Mouse (Mus musculus) fibroblast of lung, adult 2 months (primary cell): Measurements from ENCODE around the gene Fam184a.

Experiments
- DNase-seq: peaks from one replicate; pipeline ENCODE4 v3.0.0-alpha.2; 2011; ENCODE audit warnings: low read depth

Fam184a gene

DNA sequence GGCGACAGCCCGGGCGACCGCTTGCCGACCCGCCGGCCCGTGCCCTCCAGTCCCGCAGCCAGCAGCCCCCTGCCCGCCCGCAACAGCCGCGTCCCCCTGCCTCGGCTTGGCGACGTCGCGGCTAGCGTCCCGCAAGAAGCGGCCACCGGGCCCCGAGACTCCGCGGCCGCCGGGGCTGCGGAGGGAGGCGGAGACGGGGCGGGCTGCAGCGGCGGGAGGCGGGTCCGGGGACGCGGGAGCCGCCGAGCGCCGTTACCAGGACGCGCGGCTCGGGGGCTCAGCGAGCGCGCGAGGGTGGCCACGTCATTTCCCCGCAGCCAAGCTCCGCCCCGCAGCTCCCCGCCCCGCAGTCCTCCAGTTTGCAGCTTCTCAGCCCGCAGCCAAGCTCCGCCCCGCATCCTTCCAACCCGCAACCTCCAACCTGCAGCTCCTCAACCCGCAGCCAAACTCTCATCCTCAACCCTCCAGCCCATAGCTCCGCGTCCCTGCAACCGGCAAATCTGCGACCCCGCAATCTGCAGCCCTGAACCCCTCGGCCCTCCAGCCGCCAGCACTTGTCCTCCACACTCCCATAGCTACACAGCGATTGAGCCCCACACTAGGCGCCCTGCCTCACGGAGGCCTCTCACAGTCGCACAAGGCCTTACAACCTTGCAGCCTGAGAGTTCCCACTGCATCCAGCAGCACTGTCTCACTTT, at the start of gene Fam184a:
Fam184a (minus strand) TSS at position 169 of the 698 bp plus-strand sequence.
- no peak for DNase-seq

DNA sequence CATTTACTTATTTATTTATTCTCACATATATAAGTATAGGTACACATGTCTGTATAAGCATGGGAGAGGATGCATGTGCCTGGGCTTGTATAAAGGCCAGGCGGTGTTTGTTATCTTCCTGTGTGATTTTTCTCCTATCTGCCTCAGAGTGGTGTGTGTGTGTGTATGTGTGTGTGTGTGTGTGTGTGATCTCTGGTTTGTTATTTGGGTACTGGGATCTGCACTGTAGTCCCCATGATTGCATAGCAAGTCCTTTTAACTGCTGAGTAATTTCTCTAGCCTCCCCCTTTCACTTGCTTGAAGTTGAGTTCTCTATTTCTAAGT, 45.3 kb upstream of the Fam184a start:
- DNase-seq = no peak

DNA sequence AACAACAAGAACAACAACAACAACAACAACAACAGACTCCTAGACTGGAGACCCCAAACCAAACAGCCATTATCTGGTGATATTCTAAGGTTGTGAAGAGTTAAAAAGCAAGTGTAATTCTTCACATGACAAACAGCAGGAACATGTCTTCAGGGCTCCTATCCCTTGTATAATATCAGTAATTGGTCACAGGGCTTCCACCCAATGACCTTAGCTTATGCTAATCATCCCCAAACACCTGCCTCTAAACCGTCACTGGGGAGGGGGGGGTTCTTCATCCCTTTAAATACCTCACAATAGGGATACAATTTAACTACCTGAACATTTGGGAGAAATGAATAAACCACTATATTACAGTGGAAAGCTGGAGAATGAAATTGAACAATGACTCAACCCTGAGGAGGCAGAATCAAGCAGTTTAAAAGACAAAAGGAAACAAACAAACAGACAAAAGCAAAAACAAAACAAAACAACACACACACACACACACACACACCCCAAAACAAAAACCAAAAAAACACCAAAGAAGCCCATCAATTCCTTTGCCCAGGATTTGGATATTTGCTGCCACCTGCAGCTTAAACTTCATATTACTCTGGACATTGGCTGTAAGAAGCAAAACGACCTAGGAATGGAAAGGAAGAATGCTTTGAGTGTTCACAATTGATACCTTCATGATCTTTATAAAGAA, 44.8 kb upstream of the Fam184a start:
- DNase-seq = peak; percentile 2

DNA sequence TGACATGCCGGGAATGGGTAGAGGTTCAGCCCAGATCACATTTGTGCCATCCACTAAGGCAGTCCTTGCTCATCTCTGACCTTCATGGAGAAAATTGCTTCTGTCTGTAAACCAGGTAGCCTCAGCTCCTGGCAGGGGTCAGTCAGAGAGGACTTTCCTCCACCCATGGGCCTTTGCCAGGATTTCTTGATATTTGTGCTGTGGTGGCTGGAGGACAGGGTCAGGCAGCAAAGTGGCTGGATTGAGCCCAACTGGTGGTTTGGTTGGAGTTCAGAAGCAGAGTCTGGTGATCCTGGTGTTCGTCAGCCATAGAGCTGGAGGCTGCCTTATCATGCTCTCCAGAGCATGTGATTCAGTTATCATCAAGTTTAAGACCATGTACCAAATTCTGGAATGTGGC, 40.4 kb upstream of the Fam184a start:
- no peak for DNase-seq

DNA sequence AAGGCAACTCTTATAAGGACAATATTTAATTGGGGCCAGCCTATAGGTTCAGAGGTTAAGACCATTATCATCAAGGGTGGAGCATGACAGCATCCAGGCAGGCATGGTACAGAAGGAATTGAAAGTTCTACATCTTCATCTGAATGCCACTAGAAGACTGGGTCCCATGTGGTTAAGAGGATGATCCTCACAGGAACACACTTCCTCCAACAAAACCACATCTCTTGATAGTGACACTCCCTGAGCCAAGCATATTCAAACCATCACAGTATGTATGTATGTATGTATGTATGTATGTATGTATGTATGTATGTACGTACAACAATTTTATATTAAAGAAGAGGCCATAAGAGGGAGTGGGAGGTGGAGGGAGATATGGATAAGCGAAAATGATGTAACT, 25.7 kb upstream of the Fam184a start:
- DNase-seq = no peak

DNA sequence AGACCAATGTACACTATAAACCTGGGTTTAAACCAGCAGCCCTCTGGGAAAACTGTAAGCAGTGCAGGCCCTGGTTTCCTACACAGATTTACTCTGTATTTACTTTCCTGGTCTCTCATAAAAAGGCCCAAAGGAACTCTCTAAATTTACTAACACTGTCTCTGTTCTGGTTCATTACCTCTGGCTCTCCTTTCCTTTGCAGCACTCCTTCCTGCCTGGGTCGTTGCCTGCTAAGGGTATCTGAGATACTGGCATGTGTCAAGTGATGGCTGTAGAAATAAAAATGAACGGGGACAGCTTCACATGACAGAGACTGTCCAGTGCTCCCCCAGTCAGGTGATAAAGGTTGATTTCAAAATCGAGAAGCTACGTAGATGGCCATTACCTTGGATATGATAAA, 21.8 kb upstream of the Fam184a start:
- no peak for DNase-seq

DNA sequence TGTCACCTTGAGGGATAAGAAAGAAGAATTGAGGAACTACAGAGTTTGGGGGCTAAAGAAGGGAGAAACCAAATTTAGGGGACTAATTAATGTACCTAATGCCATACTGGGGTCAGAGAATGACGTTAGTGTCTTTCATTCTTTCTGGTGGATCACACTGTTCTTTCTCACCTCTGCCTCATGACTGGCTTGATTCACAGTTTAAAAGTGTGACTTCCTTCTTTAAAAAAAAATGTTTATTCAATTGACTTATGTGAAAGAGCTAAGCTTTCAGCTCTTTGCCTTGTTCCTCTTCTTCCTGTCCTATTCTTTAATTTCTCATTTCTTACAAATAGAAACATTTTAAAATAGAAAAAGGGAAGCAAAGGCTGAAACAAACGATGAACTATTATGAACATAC, 20.6 kb upstream of the Fam184a start:
- no peak for DNase-seq

DNA sequence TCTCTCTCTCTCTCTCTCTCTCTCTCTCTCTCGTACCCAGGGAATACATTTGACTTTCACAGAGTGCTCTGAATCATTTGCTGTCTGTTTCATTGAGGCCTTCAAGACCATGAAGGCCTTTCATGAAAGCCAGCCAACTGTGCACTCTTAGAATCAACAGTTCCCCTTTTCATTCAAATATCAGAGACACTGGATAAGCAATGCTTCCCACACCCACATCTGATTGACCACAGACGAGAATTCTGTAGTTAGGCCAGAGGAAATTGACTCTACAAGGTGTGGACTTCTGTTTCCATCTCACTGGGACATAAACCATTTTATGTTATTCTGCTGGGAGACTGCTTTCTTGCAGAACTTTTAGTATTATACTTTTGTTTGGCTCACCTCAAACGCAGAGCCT, 17.8 kb upstream of the Fam184a start:
- no peak for DNase-seq

DNA sequence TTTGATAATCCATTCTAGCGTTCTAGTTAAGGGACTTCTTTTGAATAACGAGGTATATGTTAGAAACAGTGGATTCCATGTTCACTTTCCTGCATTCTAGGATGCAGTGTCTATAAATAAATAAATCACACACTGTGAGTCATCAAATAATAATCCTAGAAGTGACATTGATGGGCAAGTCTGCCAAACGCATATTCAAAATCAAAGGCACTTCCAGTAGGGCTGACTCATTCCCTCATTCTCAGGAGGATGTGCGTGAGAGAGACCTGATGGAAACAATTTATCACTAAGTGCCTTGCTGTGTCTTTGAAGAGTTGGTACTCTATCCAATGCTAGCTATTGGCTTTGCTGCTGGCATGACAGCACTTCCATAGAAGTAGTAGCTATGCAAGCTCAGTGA, 14.5 kb upstream of the Fam184a start:
- DNase-seq = no peak

DNA sequence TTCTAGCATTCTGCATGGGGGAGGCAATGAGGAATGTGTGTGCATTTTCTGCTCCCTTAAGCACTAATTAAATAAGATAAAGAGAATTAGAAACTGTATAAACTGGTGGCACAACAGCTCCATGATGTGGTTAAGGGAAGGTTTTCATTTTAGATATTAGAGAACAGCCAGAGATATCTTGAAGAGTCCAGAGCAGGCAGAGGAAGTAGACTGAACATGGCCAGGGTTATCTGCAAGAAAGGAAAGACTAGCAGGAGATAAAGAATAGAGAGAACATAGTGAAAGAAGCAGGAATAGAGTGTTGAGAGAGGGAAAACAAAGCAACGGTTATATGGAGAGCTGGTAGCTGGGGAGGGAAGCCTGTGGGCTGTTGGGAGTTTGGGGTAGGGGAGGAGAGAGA, 1.8 kb upstream of the Fam184a start:
- DNase-seq = no peak

DNA sequence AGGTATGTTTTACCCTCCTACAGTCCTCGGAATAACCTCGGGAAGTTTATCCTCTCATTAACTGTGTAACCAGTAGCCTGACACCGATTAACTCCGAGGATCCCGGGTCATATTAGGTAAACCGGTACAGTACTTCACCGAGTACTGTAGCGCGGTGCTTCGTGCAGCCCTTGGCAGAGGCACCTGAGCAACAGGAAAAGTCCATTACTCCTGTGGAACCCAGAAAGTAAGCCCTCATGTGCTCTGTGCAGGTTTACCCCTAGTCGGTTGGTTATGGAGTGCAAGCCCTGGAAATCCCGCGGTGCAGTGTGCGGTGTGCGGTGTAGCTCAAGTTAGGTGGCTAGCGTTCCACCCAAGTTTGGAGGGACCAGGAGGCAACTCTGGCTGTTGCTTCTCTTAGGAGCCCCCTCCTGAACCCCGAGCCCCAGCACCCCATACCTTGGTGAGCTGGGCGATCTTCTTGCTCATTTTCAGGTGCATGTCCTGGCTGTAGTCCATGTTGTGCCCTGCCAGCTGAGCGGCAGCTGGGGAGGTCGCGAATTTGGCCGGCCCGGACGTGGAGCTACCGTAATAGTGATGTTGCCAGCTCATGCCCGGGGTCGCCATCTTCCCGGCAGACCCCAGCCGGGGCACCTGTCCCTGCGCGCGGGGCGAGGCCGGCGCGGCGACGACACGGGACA, 508 bp downstream of the Fam184a start:
- no peak for DNase-seq

DNA sequence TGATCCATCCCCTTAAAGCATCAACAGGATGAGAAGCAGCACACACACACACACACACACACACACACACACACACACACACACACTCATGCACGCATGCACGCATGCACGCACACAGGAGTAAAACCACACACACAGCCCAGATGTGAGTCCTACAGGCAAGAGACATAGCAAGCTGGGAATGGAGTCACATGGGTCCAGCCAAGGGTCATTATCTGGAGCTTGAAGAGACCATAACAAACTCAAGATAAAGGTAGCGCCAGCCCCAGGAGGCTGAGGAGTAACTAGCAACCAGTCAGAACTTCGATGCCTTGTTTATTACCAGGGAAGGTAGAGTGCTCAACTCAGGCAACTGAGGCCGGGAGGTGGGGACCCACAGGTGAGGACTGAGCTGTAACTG, 4.9 kb downstream of the Fam184a start:
- no peak for DNase-seq

DNA sequence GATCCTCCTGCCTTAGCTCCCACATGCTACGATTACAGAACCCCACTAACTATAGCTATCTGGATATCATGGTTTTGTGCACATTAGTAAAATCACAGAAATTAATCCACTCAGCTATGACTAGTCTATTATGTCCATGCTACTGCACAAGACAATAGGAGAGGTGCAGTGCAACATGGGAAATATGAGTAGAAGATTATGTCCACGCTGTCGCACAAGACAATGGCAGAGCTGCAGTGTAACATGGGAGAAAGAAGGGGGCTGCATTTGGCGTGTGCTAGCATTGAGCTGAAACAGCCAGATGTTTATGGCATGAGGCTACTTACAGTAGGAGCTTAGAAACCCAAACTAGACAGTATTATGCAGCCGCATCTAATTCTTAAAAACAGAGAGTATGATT, 8.0 kb downstream of the Fam184a start:
- DNase-seq = no peak

DNA sequence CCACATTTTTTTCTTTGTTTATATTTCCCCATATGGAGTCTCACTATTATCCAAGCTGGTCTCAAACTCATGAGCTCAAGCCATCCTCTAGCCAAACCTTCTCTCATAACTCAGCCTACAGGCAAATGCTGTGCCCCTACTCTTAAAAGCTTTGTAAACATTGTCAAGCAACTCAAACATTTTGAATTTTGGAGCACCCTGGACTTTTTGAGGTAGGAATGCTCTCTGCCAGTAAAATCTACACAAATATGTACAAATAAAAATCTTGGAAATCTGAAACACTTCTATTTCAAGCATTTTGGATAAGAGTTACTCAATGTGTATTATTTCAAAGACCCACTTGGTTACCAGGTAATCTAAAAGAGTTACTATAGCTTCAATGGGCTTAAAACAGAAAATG, 10.9 kb downstream of the Fam184a start:
- DNase-seq = no peak

DNA sequence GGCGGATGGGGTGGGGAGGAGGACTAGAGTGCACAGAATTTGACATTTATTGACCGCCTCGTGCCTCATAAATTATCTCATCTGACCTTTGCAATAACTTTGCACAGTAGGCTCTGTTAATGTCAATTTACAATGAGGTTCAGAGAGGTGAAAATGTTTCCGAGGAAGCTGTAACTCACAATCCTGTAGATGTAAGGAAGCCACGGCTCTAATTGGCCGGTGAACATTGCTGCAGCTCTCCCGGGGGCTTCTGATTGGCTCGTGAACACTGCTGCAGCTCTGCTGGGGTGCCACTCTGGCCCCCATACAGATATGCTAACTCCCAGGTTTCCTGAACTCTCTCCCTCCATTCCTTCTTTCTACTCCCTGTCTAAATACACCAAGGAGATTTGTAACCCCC, 12.1 kb downstream of the Fam184a start:
- no peak for DNase-seq

DNA sequence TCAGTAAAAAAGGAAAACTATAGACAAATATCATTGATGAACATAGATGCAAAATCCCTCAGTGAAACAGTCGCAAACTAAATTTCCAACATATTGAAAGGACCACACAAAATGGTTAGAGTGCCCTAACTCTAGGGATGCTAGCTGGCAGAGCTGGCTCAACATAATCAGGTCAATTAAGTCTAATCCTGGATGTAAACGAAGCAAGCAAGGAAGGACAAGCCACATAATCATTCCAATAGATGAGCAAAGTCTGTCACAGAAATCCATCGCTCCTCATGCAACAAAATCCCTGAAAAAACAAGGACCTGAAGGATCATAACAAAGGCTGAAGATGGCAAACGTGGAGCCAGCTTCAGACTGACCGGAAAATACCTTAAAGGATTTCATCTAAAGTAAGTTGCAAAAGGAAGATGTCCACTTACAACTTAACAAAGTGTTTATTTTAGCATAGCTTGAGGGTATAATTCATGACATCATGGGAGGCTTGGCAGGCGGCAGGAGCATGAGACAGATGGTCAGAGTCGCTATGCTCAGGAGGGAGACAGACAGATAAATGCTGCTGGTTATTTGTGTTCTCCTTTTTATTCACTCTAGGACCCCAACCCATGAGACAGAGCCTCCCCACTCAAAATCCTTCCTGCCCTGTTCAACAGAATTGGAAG, 15.6 kb downstream of the Fam184a start:
- DNase-seq = no peak

DNA sequence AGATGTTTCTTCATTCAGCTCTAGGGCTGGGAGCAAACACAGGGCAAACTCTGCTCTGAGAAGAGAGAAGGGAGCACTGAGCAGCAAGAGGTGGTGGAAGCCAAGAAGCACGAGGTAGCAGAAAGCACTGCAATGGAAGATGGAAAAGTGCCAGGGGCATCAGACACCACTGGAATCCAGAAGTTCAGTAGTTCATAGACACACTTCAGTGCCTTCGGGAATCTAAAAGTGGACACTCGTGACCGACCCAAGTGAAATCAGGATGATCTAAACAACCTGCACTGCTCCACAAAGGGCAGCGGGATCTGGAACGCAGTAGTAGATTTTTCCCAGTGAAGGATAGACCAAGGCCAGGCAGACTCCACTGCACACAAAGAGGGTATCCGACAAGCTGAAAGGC, 18.6 kb downstream of the Fam184a start:
- no peak for DNase-seq

DNA sequence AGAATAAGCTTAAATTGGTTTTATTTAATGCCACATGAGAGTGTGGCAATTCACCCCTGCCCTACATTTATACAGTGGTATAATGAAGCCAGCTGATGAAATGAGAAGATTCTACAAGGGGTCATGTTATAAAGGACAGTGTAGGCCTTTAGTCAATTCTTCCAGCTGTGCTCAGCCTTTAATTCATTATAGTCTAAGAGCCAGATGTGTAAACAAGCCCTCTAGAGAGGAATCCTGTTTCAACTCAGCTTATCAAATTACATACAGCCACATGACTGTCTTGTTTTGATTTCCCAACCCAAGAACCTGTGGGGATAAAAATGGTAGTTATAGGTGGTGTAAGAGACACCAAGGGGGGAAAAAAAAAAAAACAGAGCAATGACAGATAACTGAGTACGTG, 22.0 kb downstream of the Fam184a start:
- DNase-seq = no peak

DNA sequence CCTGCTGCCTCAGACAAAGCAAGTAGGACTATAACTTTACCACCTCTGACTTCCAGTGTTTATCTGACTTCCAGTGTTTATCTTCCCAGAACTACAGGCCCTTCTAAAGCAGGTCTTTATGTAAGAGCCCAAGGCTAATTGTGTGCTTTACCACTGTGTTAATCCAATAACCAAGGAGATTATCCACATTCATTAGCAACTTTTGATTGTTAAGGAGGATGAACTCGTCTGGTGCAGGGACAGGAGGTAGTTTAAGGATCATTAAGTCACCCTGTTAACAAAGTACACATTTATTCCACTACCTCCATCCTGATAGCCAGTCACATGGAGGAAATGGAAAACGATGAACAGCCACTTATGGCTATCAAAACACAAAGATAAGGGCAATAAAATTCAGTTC, 25.6 kb downstream of the Fam184a start:
- no peak for DNase-seq

DNA sequence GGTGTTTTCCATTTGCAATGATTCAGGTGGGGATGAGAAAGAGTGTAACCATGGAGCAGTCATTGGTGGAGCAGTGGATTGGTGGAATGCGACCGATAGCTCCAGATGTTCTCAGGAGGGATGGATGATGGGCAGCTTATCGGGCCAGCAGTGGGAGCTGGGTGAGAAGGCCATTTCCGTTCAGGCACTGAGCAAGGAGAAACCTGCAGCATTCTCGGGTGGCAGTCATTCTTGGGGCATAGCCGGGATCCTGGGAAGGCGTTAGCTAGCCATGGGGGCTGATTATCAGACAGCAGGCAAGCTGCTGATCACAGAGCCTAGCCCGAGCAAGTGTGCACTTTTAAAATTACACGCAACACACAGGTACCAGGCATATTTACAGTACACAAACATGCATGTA, 46.4 kb downstream of the Fam184a start:
- no peak for DNase-seq

DNA sequence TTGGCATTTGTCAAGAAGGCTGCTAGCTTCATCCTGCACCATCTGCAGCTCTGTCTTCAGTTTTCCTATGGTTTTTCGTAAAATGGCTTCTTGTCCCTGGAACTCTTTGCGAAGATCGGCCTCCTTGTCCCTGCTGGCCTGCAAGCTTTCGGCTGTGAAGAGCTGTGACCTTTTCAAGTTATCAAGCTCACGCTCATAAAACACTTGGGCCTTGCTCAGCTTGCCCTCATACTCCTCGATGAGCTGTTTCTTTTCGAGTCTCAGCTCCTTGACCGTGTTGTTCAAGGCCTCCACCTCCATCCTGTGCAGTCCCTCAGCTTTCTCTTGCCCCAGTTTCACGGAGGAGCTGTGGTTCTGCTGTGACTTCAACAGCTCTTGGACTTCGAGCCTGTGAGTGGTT, 52.4 kb downstream of the Fam184a start:
- DNase-seq = no peak

DNA sequence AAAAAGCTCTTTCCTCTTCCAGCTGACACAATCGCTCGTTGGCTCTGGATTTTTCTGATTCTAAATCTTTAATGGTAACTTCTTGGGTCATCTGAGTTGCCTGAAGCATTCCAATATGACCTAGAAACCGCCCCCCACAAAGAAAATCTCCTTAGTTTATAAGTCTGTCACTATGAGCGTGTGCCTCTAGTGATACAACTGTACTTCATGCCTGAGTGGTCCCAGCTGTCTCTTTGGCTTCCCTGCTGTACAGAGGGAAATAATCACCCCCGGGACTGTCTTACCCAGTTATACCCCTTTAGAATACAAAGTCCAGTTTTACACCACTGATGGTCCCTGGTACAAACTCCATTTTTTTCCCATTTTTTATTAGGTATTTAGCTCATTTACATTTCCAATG, 56.2 kb downstream of the Fam184a start:
- DNase-seq = no peak

DNA sequence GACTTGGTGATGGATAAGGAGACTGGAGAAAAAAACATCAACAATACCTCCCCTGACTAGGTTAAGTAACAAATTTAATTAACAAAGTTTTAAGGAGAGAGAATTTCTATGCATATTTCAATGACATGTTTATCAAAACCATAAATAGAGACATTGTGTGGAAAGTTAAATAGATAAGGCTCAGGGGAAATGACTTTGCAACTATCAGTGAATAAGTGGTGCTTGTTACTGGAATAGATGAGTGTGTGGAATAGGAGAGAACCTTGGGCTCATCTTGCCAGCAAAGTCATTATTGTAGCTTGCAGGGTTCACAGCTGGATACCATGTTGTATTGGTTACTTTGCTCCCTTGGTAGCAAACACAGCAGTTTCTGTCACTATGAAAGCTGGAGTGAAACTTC, 59.7 kb downstream of the Fam184a start:
- DNase-seq = no peak
